Comparison of ENCODE assay signal across 8 mouse cellular contexts in genomic region chr17:33909077-33909868, GRCm38 (mm10). TPM values are rescaled to one million over a fixed set of nuclear protein-coding genes. Genes with fewer than 3 reads are reported as not detected.
A peak's percentile ranks its signal among the peaks of the same experiment; 100 is the strongest.
DNase-seq lines count a peak whose midpoint lies in the region; ATAC-seq lines count a peak whose summit lies in the region.

Gene Daxx (plus strand): TSS chr17:33909414.

- WGBS in hindbrain, embryonic 16.5 days = under 1% methylated on average over 65 of the region's 68 CpGs
- WGBS in macrophage (ENCODE audit: missing documents) = under 1% methylated on average over 68 of the region's 68 CpGs

- ATAC-seq in hindbrain, embryonic 16.5 days = peak; percentile 97

- no peaks in the 10 kb centered on the region for H3K27me3 ChIP-seq in hindbrain, embryonic 16.5 days (replicated peaks; ENCODE audit: control insufficient read depth, insufficient read depth, low read length)

- peak within 1 kb of the TSS; percentile 88 for H3K27ac ChIP-seq in hindbrain, embryonic 16.5 days (ENCODE audit: low read depth, low read length)
- H3K27ac ChIP-seq in macrophage = peak within 1 kb of the TSS; percentile 93

- H3K4me1 ChIP-seq in hindbrain, embryonic 16.5 days (ENCODE audit: control insufficient read depth, insufficient read depth, low read depth, low read length) = peaks cover 14% of the 10 kb centered on the region

- H3K9ac ChIP-seq in hindbrain, embryonic 16.5 days (ENCODE audit: low read depth, low read length) = peak within 1 kb of the TSS; percentile 91

- peak within 1 kb of the TSS; percentile 91 for H3K4me3 ChIP-seq in hindbrain, embryonic 16.5 days (ENCODE audit: low read length)
- peak within 1 kb of the TSS; percentile 95 for H3K4me3 ChIP-seq in macrophage (ENCODE audit: inconsistent target)

- H3K9me3 ChIP-seq in hindbrain, embryonic 16.5 days (ENCODE audit: control insufficient read depth, low read length) = no peaks in the 10 kb centered on the region

- H3K4me2 ChIP-seq in hindbrain, embryonic 16.5 days (ENCODE audit: low read length) = peak within 1 kb of the TSS; percentile 91

- H3K36me3 ChIP-seq in hindbrain, embryonic 16.5 days (ENCODE audit: control insufficient read depth, insufficient read depth, low read length) = peaks cover 19% of the 10 kb centered on the region
- peaks cover 31% of the 10 kb centered on the region; the same call in 1 of the 2 replicates for H3K36me3 ChIP-seq in macrophage (ENCODE audit: inconsistent target)

- peaks cover 61% of the 10 kb centered on the region for H3K79me2 ChIP-seq in macrophage (ENCODE audit: inconsistent target)

- DNase-seq in WW6 (ENCODE audit: low read depth, low spot score) = peak; percentile 98
- peak; percentile 97 to 98 for DNase-seq in cerebellum, postnatal 4 days (ENCODE audit: low spot score in 2 of 2)
- peak; percentile 98 for DNase-seq in gastrocnemius, adult 18-20 months (ENCODE audit: low spot score)
- peak; percentile 97 to 99 for DNase-seq in left cerebral cortex, adult 18-20 months (ENCODE audit: low spot score in 2 of 2)
- peak; percentile 99 for DNase-seq in right cerebral cortex, adult 18-20 months
- DNase-seq in urinary bladder, postnatal 10 days (ENCODE audit: low spot score) = peak; percentile 96

RNA-seq across cellular contexts. Expression of gene Daxx, which starts in this region (rescaled TPM):
- 10 to 100 TPM; 12.0 to 13.7 TPM for total RNA-seq in gastrocnemius, adult 18-20 months (2021)
- polyA plus RNA-seq in hindbrain, embryonic 16.5 days (2015; fragmentation: Nextera tagmentation; extraction: Ambion mirVana) = 52.0 and 53.7 TPM in 2 replicates
- 10 to 100 TPM; 27.4 to 34.7 TPM for total RNA-seq in left cerebral cortex, adult 18-20 months (2021)
- total RNA-seq in macrophage (2018; cell fraction: chromatin; rRNA removed) = 100 to 1,000 TPM in 16 of 26 experiments, 10 to 100 TPM in 10; 45.5 to 715 (median 283) TPM
- total RNA-seq in macrophage (2018; cell fraction: cytosol; rRNA removed) = 100 to 1,000 TPM in 14 of 26 experiments, 10 to 100 TPM in 12; 42.9 to 264 (median 138) TPM
- total RNA-seq in macrophage (2018; cell fraction: nucleus; rRNA removed) = 100 to 1,000 TPM in 20 of 26 experiments, 10 to 100 TPM in 6; 62.8 to 925 (median 335) TPM
- 32.1 to 95.9 TPM (median 50.6 TPM) in 3 replicates for polyA plus RNA-seq in macrophage (2018)

Comparison
In these comparisons a context has a peak if more than half of its experiments do, and no peak if none do; other contexts are left out.
1. Peak in every context shown above with its lines: DNase-seq, ATAC-seq, H3K4me3 ChIP-seq and H3K27ac ChIP-seq.